Mouse (Mus musculus) cerebellum, postnatal 10 days (tissue): Measurements from ENCODE around the gene Dhrs2.
A peak's percentile ranks its signal among the peaks of the same experiment; 100 is the strongest.

Source experiments
- DNase-seq, 2 experiments: peaks; one replicate each; pipeline ENCODE4 v3.0.0; 2021; ENCODE audit warnings: mixed read lengths in 2 of 2

The Dhrs2 gene

GRCm38 (mm10) chr14:55253580-55253979 lies 31.8 kb downstream of the Dhrs2 start:
- no peak for DNase-seq

- no peak for DNase-seq
These were observed 33.6 kb downstream of the Dhrs2 start for GRCm38 (mm10) chr14:55255443-55255842.

GRCm38 (mm10) chr14:55271158-55271557 lies 49.4 kb downstream of the Dhrs2 start:
- DNase-seq = peak; percentile 64 to 66

- DNase-seq = peak in 1 of 2 experiments; percentile 19
These were observed 51.2 kb downstream of the Dhrs2 start for GRCm38 (mm10) chr14:55273023-55273422.

- DNase-seq = peak; percentile 63 to 73
These were observed 53.0 kb downstream of the Dhrs2 start for GRCm38 (mm10) chr14:55274810-55275209.

GRCm38 (mm10) chr14:55279322-55280069 lies 57.7 kb downstream of the Dhrs2 start:
- no peak for DNase-seq
